Mouse (Mus musculus): ENCODE results near the gene Rab28. TPM values are rescaled to one million over a fixed set of nuclear protein-coding genes. Genes with fewer than 3 reads are reported as not detected.
"Not testable (repeated sequence)": the region's sequence is repeated elsewhere in the genome, so short reads cannot be mapped to it uniquely, and the experiment has no call there.

The Rab28 gene
- total RNA-seq (2015; ENCODE audit: low replicate concordance) (16.1 and 18.4 TPM in 2 replicates), total RNA-seq (2017; ENCODE audit: low replicate concordance) (13.8 and 17.4 TPM in 2 replicates)

- peak; percentile 99 for ATAC-seq (replicated peaks; ENCODE audit: low FRiP score, poor library complexity, severe bottlenecking)
Observed at GRCm38 (mm10) chr5:41708051-41708630, at the start of gene Rab28. Gene Rab28 (minus strand): TSS chr5:41708157.

- no peak for ATAC-seq (replicated peaks; ENCODE audit: low FRiP score, poor library complexity, severe bottlenecking)
Observed at GRCm38 (mm10) chr5:41757338-41757737, 49.4 kb upstream of the Rab28 start.

- ATAC-seq (replicated peaks; ENCODE audit: low FRiP score, poor library complexity, severe bottlenecking), result no peak
Observed at GRCm38 (mm10) chr5:41756396-41756795, 48.4 kb upstream of the Rab28 start.

- ATAC-seq (replicated peaks; ENCODE audit: low FRiP score, poor library complexity, severe bottlenecking), result no peak
Observed at GRCm38 (mm10) chr5:41755373-41755960, 47.5 kb upstream of the Rab28 start.

- no peak for ATAC-seq (replicated peaks; ENCODE audit: low FRiP score, poor library complexity, severe bottlenecking)
Observed at GRCm38 (mm10) chr5:41754836-41755235, 46.9 kb upstream of the Rab28 start.

- ATAC-seq (replicated peaks; ENCODE audit: low FRiP score, poor library complexity, severe bottlenecking), result no peak
Observed at GRCm38 (mm10) chr5:41754226-41754775, 46.3 kb upstream of the Rab28 start.

- no peak for ATAC-seq (replicated peaks; ENCODE audit: low FRiP score, poor library complexity, severe bottlenecking)
Observed at GRCm38 (mm10) chr5:41752721-41753120, 44.8 kb upstream of the Rab28 start.

- no peak for ATAC-seq (replicated peaks; ENCODE audit: low FRiP score, poor library complexity, severe bottlenecking)
Observed at GRCm38 (mm10) chr5:41744898-41745780, 37.2 kb upstream of the Rab28 start.

- no peak for ATAC-seq (replicated peaks; ENCODE audit: low FRiP score, poor library complexity, severe bottlenecking)
Observed at GRCm38 (mm10) chr5:41744234-41744633, 36.3 kb upstream of the Rab28 start.

- ATAC-seq (replicated peaks; ENCODE audit: low FRiP score, poor library complexity, severe bottlenecking), result no peak
Observed at GRCm38 (mm10) chr5:41738817-41739216, 30.9 kb upstream of the Rab28 start.

- no peak for ATAC-seq (replicated peaks; ENCODE audit: low FRiP score, poor library complexity, severe bottlenecking)
Observed at GRCm38 (mm10) chr5:41737039-41737438, 29.1 kb upstream of the Rab28 start.

GRCm38 (mm10) chr5:41727017-41727416, 19.1 kb upstream of the Rab28 start:
- ATAC-seq (replicated peaks; ENCODE audit: low FRiP score, poor library complexity, severe bottlenecking), result no peak

GRCm38 (mm10) chr5:41725573-41725972, 17.6 kb upstream of the Rab28 start:
- no peak for ATAC-seq (replicated peaks; ENCODE audit: low FRiP score, poor library complexity, severe bottlenecking)

GRCm38 (mm10) chr5:41707115-41708015, 592 bp downstream of the Rab28 start:
- ATAC-seq (replicated peaks; ENCODE audit: low FRiP score, poor library complexity, severe bottlenecking), result 0 out of 2 replicates have a peak, but pooled peaks have one; percentile 9

- ATAC-seq (replicated peaks; ENCODE audit: low FRiP score, poor library complexity, severe bottlenecking), result no peak
Observed at GRCm38 (mm10) chr5:41706777-41707114, 1.2 kb downstream of the Rab28 start.

GRCm38 (mm10) chr5:41701085-41701484, 6.9 kb downstream of the Rab28 start:
- not testable (repeated sequence) for ATAC-seq (replicated peaks; ENCODE audit: low FRiP score, poor library complexity, severe bottlenecking)

- ATAC-seq (replicated peaks; ENCODE audit: low FRiP score, poor library complexity, severe bottlenecking), result no peak
Observed at GRCm38 (mm10) chr5:41697958-41698357, 10.0 kb downstream of the Rab28 start.

- ATAC-seq (replicated peaks; ENCODE audit: low FRiP score, poor library complexity, severe bottlenecking), result no peak
Observed at GRCm38 (mm10) chr5:41685016-41685415, 22.9 kb downstream of the Rab28 start.

- no peak for ATAC-seq (replicated peaks; ENCODE audit: low FRiP score, poor library complexity, severe bottlenecking)
Observed at GRCm38 (mm10) chr5:41683976-41684375, 24.0 kb downstream of the Rab28 start.

- ATAC-seq (replicated peaks; ENCODE audit: low FRiP score, poor library complexity, severe bottlenecking), result no peak
Observed at GRCm38 (mm10) chr5:41666012-41666411, 41.9 kb downstream of the Rab28 start.
